Mouse (Mus musculus) pancreas, adult 10 weeks (tissue): ENCODE data around the gene Hdac1. TPM values are rescaled to one million over a fixed set of nuclear protein-coding genes. Genes with fewer than 3 reads are reported as not detected.

Experiments used
- polyA plus RNA-seq: library from polyadenylated mRNA; stranded (reverse); fragments of 350-450 nt; fragmentation: Illumina TruSeq; extraction: RNeasy Lipid Tissue Mini Kit (QIAGEN cat#74804); gene quantifications from one replicate; pipeline ENCODE4 v1.2.3, GENCODE M21; 2015; ENCODE audit warnings: low read depth, low replicate concordance; ENCODE audit not compliant: insufficient read depth

Gene Hdac1
- polyA plus RNA-seq = 13.8 TPM

GRCm38 (mm10) chr4:129542592-129543141, at the start of gene Hdac1:
Gene Hdac1 (minus strand): TSS chr4:129542713.

GRCm38 (mm10) chr4:129578466-129578865, 36.0 kb upstream of the Hdac1 start, which contains the start of gene Fam167b:
Gene Fam167b (minus strand): TSS chr4:129578549.

GRCm38 (mm10) chr4:129573430-129573829, 30.9 kb upstream of the Hdac1 start, which contains the start of gene Lck:
Gene Lck (minus strand): TSS chr4:129573641.

GRCm38 (mm10) chr4:129513086-129513767, 29.3 kb downstream of the Hdac1 start, which contains the start of gene Marcksl1:
Gene Marcksl1 (plus strand): TSS chr4:129513581.

GRCm38 (mm10) chr4:129490972-129491880, 51.3 kb downstream of the Hdac1 start, which contains the start of the genes Tssk3 and Fam229a:
Gene Tssk3 (minus strand): TSS chr4:129491022.
Gene Fam229a (plus strand): TSS chr4:129491190.

Other genes with a start within 250 kb of the Hdac1 start
- 12.0 TPM for gene Rbbp4, start 207.3 kb downstream of the Hdac1 start, polyA plus RNA-seq
- 5.0 TPM for gene Zbtb8os, start 207.0 kb downstream of the Hdac1 start, polyA plus RNA-seq
- gene Zbtb8a, start 164.6 kb downstream of the Hdac1 start, polyA plus RNA-seq = 1.6 TPM
- not detected for gene Zbtb8b, start 101.9 kb downstream of the Hdac1 start, polyA plus RNA-seq
- gene Bsdc1, start 81.1 kb downstream of the Hdac1 start, polyA plus RNA-seq = 15.5 TPM
- gene Tssk3, start 51.7 kb downstream of the Hdac1 start, polyA plus RNA-seq = not detected
- gene Fam229a, start 51.5 kb downstream of the Hdac1 start, polyA plus RNA-seq = not detected
- gene Marcksl1, start 29.1 kb downstream of the Hdac1 start, polyA plus RNA-seq = 7.8 TPM
- not detected for gene Lck, start 30.9 kb upstream of the Hdac1 start, polyA plus RNA-seq
- 2.3 TPM for gene Fam167b, start 35.8 kb upstream of the Hdac1 start, polyA plus RNA-seq
- 62.4 TPM for gene Eif3i, start 57.9 kb upstream of the Hdac1 start, polyA plus RNA-seq
- 67.7 TPM for gene Tmem234, start 58.0 kb upstream of the Hdac1 start, polyA plus RNA-seq
- gene Dcdc2b, start 71.5 kb upstream of the Hdac1 start, polyA plus RNA-seq = 4.6 TPM
- 5.6 TPM for gene Iqcc, start 76.4 kb upstream of the Hdac1 start, polyA plus RNA-seq
- gene Ccdc28b, start 81.2 kb upstream of the Hdac1 start, polyA plus RNA-seq = 26.3 TPM
- gene Txlna, start 98.4 kb upstream of the Hdac1 start, polyA plus RNA-seq = 14.9 TPM
- gene Kpna6, start 130.1 kb upstream of the Hdac1 start, polyA plus RNA-seq = 7.3 TPM
- gene Tmem39b, start 154.1 kb upstream of the Hdac1 start, polyA plus RNA-seq = 3.9 TPM
- 10.0 TPM for gene Khdrbs1, start 199.6 kb upstream of the Hdac1 start, polyA plus RNA-seq